Mouse (Mus musculus) testis, adult 2 months (tissue): ENCODE data around the gene Tuba8.

Source experiments
- CTCF ChIP-seq: fragments of 200-500 bp; IDR thresholded peaks from 2 replicates; pipeline ENCODE4 v1.5.1; 2012; ENCODE audit warnings: low read depth, mild to moderate bottlenecking, inconsistent platforms, low read length, moderate library complexity; ENCODE audit not compliant: control insufficient read depth, insufficient read depth, insufficient replicate concordance
- POLR2A ChIP-seq: fragments of 200-500 bp; IDR thresholded peaks from 2 replicates; pipeline ENCODE4 v1.6.1; 2012; ENCODE audit warnings: low read depth, mild to moderate bottlenecking, inconsistent platforms, low read length, moderate library complexity; ENCODE audit not compliant: control insufficient read depth

DNA sequence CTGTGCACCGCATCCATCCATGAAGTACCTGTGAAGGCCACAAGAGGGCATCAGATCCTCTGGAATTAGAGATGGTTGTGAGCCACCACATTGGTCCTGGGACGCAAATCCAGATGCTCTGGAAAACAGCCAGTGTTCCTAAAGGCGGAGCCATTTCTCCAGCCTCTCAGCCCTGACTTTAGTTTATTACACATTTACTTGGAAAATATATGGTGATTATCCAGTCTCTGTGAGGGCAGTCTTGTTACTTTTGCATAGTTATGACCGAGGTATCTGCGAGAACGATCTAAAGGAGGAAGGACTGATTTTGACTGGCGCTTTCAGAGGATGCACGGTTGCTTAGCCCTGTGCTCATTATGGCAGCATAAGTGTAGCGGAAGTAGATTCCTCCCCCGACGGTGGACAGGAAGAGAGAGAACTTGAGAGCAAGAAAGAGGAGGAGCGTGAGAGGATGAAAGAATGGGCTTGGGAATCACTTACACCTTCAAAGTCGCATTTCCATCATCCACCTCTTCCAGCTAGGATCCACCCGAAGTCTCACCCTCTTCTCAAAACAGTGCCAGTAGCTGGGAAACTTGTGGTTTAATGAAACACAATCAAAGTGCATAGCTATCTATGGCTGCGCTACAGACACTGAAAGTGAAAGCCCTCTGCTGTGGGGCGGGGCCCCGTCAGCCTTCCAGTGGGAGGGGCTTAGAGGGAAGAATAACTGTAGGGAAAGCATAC is 61.7 kb downstream of the Tuba8 start:
- TF ChIP-seq CTCF (peak; percentile 49; the same call in 1 of the 2 replicates), POLR2A (no peak)
